Mouse (Mus musculus) myocyte (in vitro differentiated cells): ENCODE measurements around the gene Glipr2. TPM values are rescaled to one million over a fixed set of nuclear protein-coding genes. Genes with fewer than 3 reads are reported as not detected.

Experiments
- H3K27me3 ChIP-seq: one replicate; pipeline ENCODE4 v1.6.1; 2011; ENCODE audit not compliant: control insufficient read depth, insufficient read depth, insufficient read length
- H3K36me3 ChIP-seq: one replicate; pipeline ENCODE4 v1.6.1; 2011; ENCODE audit not compliant: control insufficient read depth, insufficient read depth
- H3K4me2 ChIP-seq: one replicate; pipeline ENCODE4 v1.6.1; 2011; ENCODE audit warnings: low read depth, control low read depth
- H3K4me3 ChIP-seq: one replicate; pipeline ENCODE4 v1.5.1; 2011; ENCODE audit warnings: mild to moderate bottlenecking, control low read depth, moderate library complexity
- H3K79me2 ChIP-seq: one replicate; pipeline ENCODE4 v1.6.1; 2011; ENCODE audit not compliant: control insufficient read depth, insufficient read depth
- H3ac ChIP-seq: one replicate; pipeline ENCODE4 v1.6.1; 2011; ENCODE audit not compliant: control insufficient read depth, insufficient read length
- CEBPB ChIP-seq: IDR thresholded peaks from 2 replicates; pipeline ENCODE4 v1.6.1; 2011; ENCODE audit warnings: mild to moderate bottlenecking, moderate library complexity; ENCODE audit not compliant: poor library complexity, insufficient read depth, severe bottlenecking
- E2F4 ChIP-seq: IDR thresholded peaks from one replicate; pipeline ENCODE4 v1.6.1; 2011; ENCODE audit warnings: mild to moderate bottlenecking, control low read depth, moderate library complexity; ENCODE audit not compliant: insufficient read depth
- MAX ChIP-seq: IDR thresholded peaks from one replicate; pipeline ENCODE4 v1.6.1; 2011; ENCODE audit warnings: low read depth, mild to moderate bottlenecking, control low read depth
- MYOD1 ChIP-seq, 3 experiments: IDR thresholded peaks; one replicate each; pipeline ENCODE4 v1.6.1; 2011; ENCODE audit warnings: control low read depth in 2 of 3, low read depth in 2 of 3, mild to moderate bottlenecking in 2 of 3, moderate library complexity in 1 of 3; ENCODE audit not compliant: insufficient read length in 2 of 3, control insufficient read depth in 1 of 3
- MYOG ChIP-seq, 3 experiments: IDR thresholded peaks; one replicate each; pipeline ENCODE4 v1.6.1; 2011; ENCODE audit warnings: control low read depth in 2 of 3, low read depth in 2 of 3, mild to moderate bottlenecking in 2 of 3; ENCODE audit not compliant: insufficient read length in 2 of 3, control insufficient read depth in 1 of 3, insufficient read depth in 1 of 3
- POLR2A ChIP-seq: IDR thresholded peaks from one replicate; pipeline ENCODE4 v1.6.1; 2011; ENCODE audit warnings: low read depth, mild to moderate bottlenecking, control low read depth, moderate library complexity; ENCODE audit not compliant: insufficient read length
- POLR2AphosphoS2 ChIP-seq: IDR thresholded peaks from one replicate; pipeline ENCODE4 v1.6.1; 2011; ENCODE audit warnings: low read depth, control low read depth; ENCODE audit not compliant: insufficient read length
- REST ChIP-seq: IDR thresholded peaks from one replicate; pipeline ENCODE4 v1.6.1; 2011; ENCODE audit warnings: mild to moderate bottlenecking, control low read depth, moderate library complexity; ENCODE audit not compliant: insufficient read depth, insufficient read length
- SRF ChIP-seq: IDR thresholded peaks from one replicate; pipeline ENCODE4 v1.6.1; 2011; ENCODE audit warnings: low read depth; ENCODE audit not compliant: control insufficient read depth, insufficient read length
- TCF12 ChIP-seq: IDR thresholded peaks from one replicate; pipeline ENCODE4 v1.6.1; 2011; ENCODE audit warnings: mild to moderate bottlenecking, control low read depth; ENCODE audit not compliant: poor library complexity, insufficient read depth, severe bottlenecking
- TCF3 ChIP-seq: IDR thresholded peaks from one replicate; pipeline ENCODE4 v1.6.1; 2011; ENCODE audit warnings: low read depth, control low read depth; ENCODE audit not compliant: insufficient read length
- USF1 ChIP-seq: IDR thresholded peaks from one replicate; pipeline ENCODE4 v1.6.1; 2011; ENCODE audit warnings: low read depth, mild to moderate bottlenecking, control low read depth, moderate library complexity
- polyA plus RNA-seq: library from polyadenylated mRNA; unstranded; fragments of >200 nt; fragmentation: generic; extraction: Trizol; gene quantifications from one replicate; pipeline ENCODE4 v1.2.1, GENCODE M21; 2012; ENCODE audit warnings: missing spikeins

Gene Glipr2
- polyA plus RNA-seq, 1 experiment = 113 TPM

GRCm38 (mm10) chr4:44003622-44004021 lies 46.4 kb downstream of the Glipr2 start:
- TF ChIP-seq USF1 = no peak
- no peak for TF ChIP-seq TCF12
- TF ChIP-seq E2F4 = no peak
- no peak for TF ChIP-seq REST
- H3K4me2 ChIP-seq = no peak overlapping the region
- H3K27me3 ChIP-seq = peaks cover 8% of the 10 kb centered on the region
- H3ac ChIP-seq = no peak overlapping the region
- no peaks in the 10 kb centered on the region for H3K79me2 ChIP-seq
- H3K4me3 ChIP-seq = no peak overlapping the region
- no peaks in the 10 kb centered on the region for H3K36me3 ChIP-seq

- H3K79me2 ChIP-seq = no peaks in the 10 kb centered on the region
- H3K36me3 ChIP-seq = no peaks in the 10 kb centered on the region
- no peak for TF ChIP-seq MYOD1 (IDR thresholded peaks at IDR 0.05; ENCODE audit: control insufficient read depth in 1 of 3, insufficient read length in 2 of 3, low read depth in 2 of 3)
- TF ChIP-seq CEBPB = no peak
- TF ChIP-seq REST = no peak
- no peak for TF ChIP-seq TCF3
- TF ChIP-seq TCF12 = no peak
- TF ChIP-seq USF1 = no peak
- no peak for TF ChIP-seq SRF
- no peak for TF ChIP-seq MYOG (IDR thresholded peaks at IDR 0.05; ENCODE audit: control insufficient read depth in 1 of 3, insufficient read depth in 1 of 3, insufficient read length in 2 of 3, low read depth in 2 of 3)
- no peak for TF ChIP-seq POLR2A
- no peak for TF ChIP-seq POLR2AphosphoS2
- TF ChIP-seq E2F4 = no peak
- TF ChIP-seq MAX = no peak
- no peak within 1 kb of the TSS for H3K4me2 ChIP-seq
- no peak within 1 kb of the TSS for H3ac ChIP-seq
- peaks cover 8% of the 10 kb centered on the region for H3K27me3 ChIP-seq
- H3K4me3 ChIP-seq = no peak within 1 kb of the TSS
Measured at GRCm38 (mm10) chr4:44004126-44004525, 46.9 kb downstream of the Glipr2 start, which contains the start of gene Clta. Gene Clta (plus strand): TSS chr4:44004452.

GRCm38 (mm10) chr4:44004623-44005409 lies 47.6 kb downstream of the Glipr2 start:
- Histone ChIP-seq H3K4me3 (no peak overlapping the region), H3K36me3 (no peaks in the 10 kb centered on the region), H3K27me3 (peaks cover 8% of the 10 kb centered on the region), H3ac (no peak overlapping the region), H3K4me2 (no peak overlapping the region), H3K79me2 (no peaks in the 10 kb centered on the region)
- no peak for TF ChIP-seq CEBPB
- TF ChIP-seq SRF = no peak
- TF ChIP-seq MAX = no peak
- no peak for TF ChIP-seq TCF3
- no peak for TF ChIP-seq MYOD1 (IDR thresholded peaks at IDR 0.05; ENCODE audit: control insufficient read depth in 1 of 3, insufficient read length in 2 of 3, low read depth in 2 of 3)

DNA sequence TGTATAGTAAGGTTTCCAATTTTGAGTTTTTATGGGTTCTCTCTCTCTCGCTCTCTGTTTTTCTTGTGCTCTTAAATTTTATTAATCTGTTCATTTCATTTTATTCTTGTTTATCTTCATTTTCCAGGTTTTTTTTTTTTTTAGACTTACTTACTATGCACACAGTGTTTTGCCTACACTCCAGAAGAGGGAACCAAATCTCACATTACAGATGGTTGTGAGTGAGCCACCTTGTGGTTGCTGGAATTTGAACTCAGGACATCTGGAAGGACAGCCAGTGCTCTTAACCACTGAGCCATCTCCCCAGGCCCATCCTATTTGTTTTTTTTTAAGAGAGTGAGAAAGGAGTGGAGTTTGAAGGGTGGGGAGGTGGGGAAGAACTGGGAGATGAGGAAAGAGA lies 53.0 kb downstream of the Glipr2 start:
- H3K4me3 ChIP-seq = no peak overlapping the region
- no peak overlapping the region for H3ac ChIP-seq
- no peak overlapping the region for H3K4me2 ChIP-seq
- H3K79me2 ChIP-seq = peaks cover 26% of the 10 kb centered on the region
- TF ChIP-seq MYOG (IDR thresholded peaks at IDR 0.05; ENCODE audit: control insufficient read depth in 1 of 3, insufficient read depth in 1 of 3, insufficient read length in 2 of 3, low read depth in 2 of 3) = no peak
- no peak for TF ChIP-seq MYOD1 (IDR thresholded peaks at IDR 0.05; ENCODE audit: control insufficient read depth in 1 of 3, insufficient read length in 2 of 3, low read depth in 2 of 3)
- H3K36me3 ChIP-seq = no peaks in the 10 kb centered on the region
- H3K27me3 ChIP-seq = no peaks in the 10 kb centered on the region

DNA sequence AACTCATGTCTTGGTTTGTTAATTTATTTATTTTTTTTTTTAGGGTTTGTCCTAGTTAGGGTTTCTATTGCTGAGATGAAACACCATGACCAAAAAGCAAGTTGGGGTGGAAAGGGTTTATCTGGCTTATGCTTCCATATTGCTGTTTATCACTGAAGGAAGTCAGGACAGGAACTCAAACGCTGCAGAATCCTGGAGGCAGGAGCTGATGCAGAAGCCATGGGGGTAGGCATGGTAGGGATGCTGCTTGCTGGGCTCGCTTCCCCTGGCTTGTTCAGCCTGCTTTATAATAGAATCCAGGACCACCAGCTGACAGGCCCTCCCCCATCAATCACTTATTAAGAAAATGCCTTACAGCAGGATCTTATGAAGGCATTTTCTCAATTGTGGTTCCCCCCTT lies 53.7 kb downstream of the Glipr2 start:
- Histone ChIP-seq H3ac (no peak overlapping the region), H3K4me3 (no peak overlapping the region), H3K36me3 (no peaks in the 10 kb centered on the region), H3K4me2 (no peak overlapping the region), H3K27me3 (no peaks in the 10 kb centered on the region), H3K79me2 (peaks cover 34% of the 10 kb centered on the region)
- TF ChIP-seq POLR2A = no peak
- no peak for TF ChIP-seq REST
- no peak for TF ChIP-seq MYOD1 (IDR thresholded peaks at IDR 0.05; ENCODE audit: control insufficient read depth in 1 of 3, insufficient read length in 2 of 3, low read depth in 2 of 3)
- TF ChIP-seq SRF = no peak
- no peak for TF ChIP-seq USF1
- TF ChIP-seq TCF3 = no peak
- no peak for TF ChIP-seq MAX
- TF ChIP-seq CEBPB = no peak
- TF ChIP-seq MYOG (IDR thresholded peaks at IDR 0.05; ENCODE audit: control insufficient read depth in 1 of 3, insufficient read depth in 1 of 3, insufficient read length in 2 of 3, low read depth in 2 of 3) = no peak
- TF ChIP-seq E2F4 = no peak
